Mouse (Mus musculus) neural tube, embryonic 13.5 days (tissue): ENCODE measurements around the gene AY761185. TPM values are rescaled to one million over a fixed set of nuclear protein-coding genes. Genes with fewer than 3 reads are reported as not detected.
"Not testable (repeated sequence)": the region's sequence is repeated elsewhere in the genome, so short reads cannot be mapped to it uniquely, and the experiment has no call there.

ENCODE experiments used
- ATAC-seq: fragments of 200-750 bp; cut with Nextera tagmentation; 2 replicates; pipeline ENCODE4 v1.8.0; 2017; ENCODE audit warnings: low read depth, mild to moderate bottlenecking, moderate TSS enrichment, moderate library complexity
- H3K27ac ChIP-seq: fragments of 300-500 bp; sonication (generic); replicated peaks from 2 replicates; pipeline ENCODE4 v1.5.1; 2015; ENCODE audit warnings: moderate library complexity, mild to moderate bottlenecking, inconsistent platforms
- H3K27me3 ChIP-seq: fragments of 300-500 bp; sonication (generic); 2 replicates; pipeline ENCODE4 v1.6.1; 2015; ENCODE audit warnings: mild to moderate bottlenecking, inconsistent platforms
- H3K36me3 ChIP-seq: fragments of 300-500 bp; sonication (generic); 2 replicates; pipeline ENCODE4 v1.6.1; 2015; ENCODE audit warnings: mild to moderate bottlenecking, inconsistent platforms
- H3K4me1 ChIP-seq: fragments of 300-500 bp; sonication (generic); replicated peaks from 2 replicates; pipeline ENCODE4 v1.6.1; 2015; ENCODE audit warnings: inconsistent platforms
- H3K4me2 ChIP-seq: fragments of 300-500 bp; sonication (generic); 2 replicates; pipeline ENCODE4 v1.6.1; 2015; ENCODE audit warnings: inconsistent platforms, mild to moderate bottlenecking, moderate library complexity
- H3K4me3 ChIP-seq: fragments of 300-500 bp; sonication (generic); 2 replicates; pipeline ENCODE4 v1.5.1; 2015; ENCODE audit warnings: mild to moderate bottlenecking, inconsistent platforms
- H3K9ac ChIP-seq: fragments of 300-500 bp; sonication (generic); 2 replicates; pipeline ENCODE4 v1.6.1; 2015; ENCODE audit warnings: moderate library complexity, mild to moderate bottlenecking, inconsistent platforms
- H3K9me3 ChIP-seq: fragments of 300-500 bp; sonication (generic); 2 replicates; pipeline ENCODE4 v1.6.1; 2016; ENCODE audit warnings: inconsistent platforms
- WGBS: fragments of 180-500 bp; shearing (Covaris S2); methylation state at CpG from one replicate; pipeline ENCODE4 v1.1.7; 2015; 5-methylcytosine and 5-hydroxymethylcytosine counted together
- polyA plus RNA-seq: library from polyadenylated mRNA; unstranded; fragments of >200 nt; fragmentation: Nextera tagmentation; extraction: Ambion mirVana; gene quantifications from 2 replicates; pipeline ENCODE4 v1.2.1, GENCODE M21; 2015

Gene AY761185
- not detected in 2 replicates for polyA plus RNA-seq

- no peak within 1 kb of the TSS for H3K9ac ChIP-seq
- peaks cover 34% of the 10 kb centered on the region for H3K9me3 ChIP-seq
- 81% methylated on average over 3 of the region's 3 CpGs for WGBS
- H3K4me2 ChIP-seq, result no peak within 1 kb of the TSS
- no peaks in the 10 kb centered on the region for H3K4me1 ChIP-seq
- no peak within 1 kb of the TSS for H3K4me3 ChIP-seq
- no peaks in the 10 kb centered on the region for H3K27me3 ChIP-seq
- ATAC-seq, result no peak
- H3K36me3 ChIP-seq, result no peaks in the 10 kb centered on the region
- no peak within 1 kb of the TSS for H3K27ac ChIP-seq
These were observed at the start of gene AY761185 for GRCm38 (mm10) chr8:20944610-20945009. Gene AY761185 (minus strand): TSS chr8:20944710.

GRCm38 (mm10) chr8:20994042-20994441 is 49.5 kb upstream of the AY761185 start:
- not testable (repeated sequence) for H3K27ac ChIP-seq, H3K4me3 ChIP-seq, H3K9ac ChIP-seq, H3K36me3 ChIP-seq, H3K9me3 ChIP-seq, H3K27me3 ChIP-seq, ATAC-seq, H3K4me1 ChIP-seq, H3K4me2 ChIP-seq

- no peak overlapping the region for H3K9ac ChIP-seq
- WGBS, result 46% methylated on average over 1 of the region's 1 CpGs
- H3K27ac ChIP-seq, result no peak overlapping the region
- H3K4me3 ChIP-seq, result no peak overlapping the region
- no peaks in the 10 kb centered on the region for H3K36me3 ChIP-seq
- no peaks in the 10 kb centered on the region for H3K4me1 ChIP-seq
- H3K9me3 ChIP-seq, result peaks cover 24% of the 10 kb centered on the region
- no peak for ATAC-seq
- H3K4me2 ChIP-seq, result no peak overlapping the region
- no peaks in the 10 kb centered on the region for H3K27me3 ChIP-seq
These were observed 35.3 kb upstream of the AY761185 start for GRCm38 (mm10) chr8:20979846-20980245.

GRCm38 (mm10) chr8:20964531-20964930 is 20.0 kb upstream of the AY761185 start:
- H3K9ac ChIP-seq, result no peak overlapping the region
- no peak for ATAC-seq
- no peak overlapping the region for H3K4me2 ChIP-seq
- peaks cover 20% of the 10 kb centered on the region for H3K9me3 ChIP-seq
- no peak overlapping the region for H3K27ac ChIP-seq
- H3K4me3 ChIP-seq, result no peak overlapping the region
- no peaks in the 10 kb centered on the region for H3K36me3 ChIP-seq
- no peaks in the 10 kb centered on the region for H3K27me3 ChIP-seq
- no peaks in the 10 kb centered on the region for H3K4me1 ChIP-seq
- WGBS, result 72% methylated on average over 2 of the region's 2 CpGs

GRCm38 (mm10) chr8:20921971-20922370 is 22.5 kb downstream of the AY761185 start, which contains the start of gene Gm6040:
Gene Gm6040 (minus strand): TSS chr8:20922071.
- no peaks in the 10 kb centered on the region for H3K36me3 ChIP-seq
- ATAC-seq, result no peak
- no peak within 1 kb of the TSS for H3K4me2 ChIP-seq

GRCm38 (mm10) chr8:20912288-20912687 is 32.2 kb downstream of the AY761185 start:
- ATAC-seq, result no peak
- no peak overlapping the region for H3K4me2 ChIP-seq
- 90% methylated on average over 1 of the region's 1 CpGs for WGBS

More at GRCm38 (mm10) chr8:20921971-20922370, 22.5 kb downstream of the AY761185 start, which contains the start of gene Gm6040:
- no peak within 1 kb of the TSS for H3K27ac ChIP-seq
- no peaks in the 10 kb centered on the region for H3K27me3 ChIP-seq
- 75% methylated on average over 3 of the region's 3 CpGs for WGBS
- no peak within 1 kb of the TSS for H3K4me3 ChIP-seq
- H3K9ac ChIP-seq, result no peak within 1 kb of the TSS
- peaks cover 23% of the 10 kb centered on the region for H3K9me3 ChIP-seq
- no peaks in the 10 kb centered on the region for H3K4me1 ChIP-seq

GRCm38 (mm10) chr8:20908256-20908655 is 36.3 kb downstream of the AY761185 start:
- H3K9ac ChIP-seq, result no peak overlapping the region
- H3K4me1 ChIP-seq, result no peaks in the 10 kb centered on the region
- no peak overlapping the region for H3K4me3 ChIP-seq
- no peak overlapping the region for H3K27ac ChIP-seq
- no peak overlapping the region for H3K4me2 ChIP-seq
- no peak for ATAC-seq
- no peaks in the 10 kb centered on the region for H3K27me3 ChIP-seq
- H3K36me3 ChIP-seq, result no peaks in the 10 kb centered on the region
- peaks cover 12% of the 10 kb centered on the region for H3K9me3 ChIP-seq
- WGBS, result 66% methylated on average over 2 of the region's 2 CpGs

More at GRCm38 (mm10) chr8:20912288-20912687, 32.2 kb downstream of the AY761185 start:
- no peak overlapping the region for H3K27ac ChIP-seq
- H3K27me3 ChIP-seq, result no peaks in the 10 kb centered on the region
- H3K9ac ChIP-seq, result no peak overlapping the region
- H3K9me3 ChIP-seq, result peaks cover 20% of the 10 kb centered on the region
- H3K4me1 ChIP-seq, result no peaks in the 10 kb centered on the region
- H3K4me3 ChIP-seq, result no peak overlapping the region
- no peaks in the 10 kb centered on the region for H3K36me3 ChIP-seq

- no peaks in the 10 kb centered on the region for H3K4me1 ChIP-seq
- WGBS, result 86% methylated on average over 2 of the region's 2 CpGs
These were observed 37.4 kb downstream of the AY761185 start for GRCm38 (mm10) chr8:20907119-20907518.

GRCm38 (mm10) chr8:20902527-20902926 is 42.0 kb downstream of the AY761185 start, which contains the start of gene Gm15056:
Gene Gm15056 (minus strand): TSS chr8:20902627.
- Histone ChIP-seq H3K4me2 (no peak within 1 kb of the TSS), H3K4me1 (no peaks in the 10 kb centered on the region), H3K9ac (no peak within 1 kb of the TSS), H3K27me3 (no peaks in the 10 kb centered on the region), H3K9me3 (peaks cover 36% of the 10 kb centered on the region), H3K36me3 (no peaks in the 10 kb centered on the region), H3K27ac (no peak within 1 kb of the TSS), H3K4me3 (no peak within 1 kb of the TSS)
- ATAC-seq, result no peak
- 53% methylated on average over 2 of the region's 2 CpGs for WGBS

More at GRCm38 (mm10) chr8:20907119-20907518, 37.4 kb downstream of the AY761185 start:
- no peak overlapping the region for H3K4me3 ChIP-seq
- ATAC-seq, result no peak
- H3K36me3 ChIP-seq, result no peaks in the 10 kb centered on the region
- H3K9me3 ChIP-seq, result peaks cover 16% of the 10 kb centered on the region
- no peak overlapping the region for H3K27ac ChIP-seq
- no peak overlapping the region for H3K9ac ChIP-seq
- H3K27me3 ChIP-seq, result no peaks in the 10 kb centered on the region
- H3K4me2 ChIP-seq, result no peak overlapping the region

Other genes with a start within 250 kb of the AY761185 start
- gene Defb33, start 52.0 kb downstream of the AY761185 start, polyA plus RNA-seq, result not detected in 2 replicates
- gene Gm15056, start 42.1 kb downstream of the AY761185 start, polyA plus RNA-seq, result not detected in 2 replicates
- gene Gm6040, start 22.6 kb downstream of the AY761185 start, polyA plus RNA-seq, result not detected in 2 replicates
- gene Defa21, start 80.8 kb upstream of the AY761185 start, polyA plus RNA-seq, result not detected in 2 replicates
- not detected in 2 replicates for gene Defa23, start 110.3 kb upstream of the AY761185 start, polyA plus RNA-seq
- not detected in 2 replicates for gene Defa35, start 120.3 kb upstream of the AY761185 start, polyA plus RNA-seq
- not detected in 2 replicates for gene Defa25, start 139.7 kb upstream of the AY761185 start, polyA plus RNA-seq
- gene Gm14851, start 151.3 kb upstream of the AY761185 start, polyA plus RNA-seq, result not detected in 2 replicates
- gene Defa30, start 189.9 kb upstream of the AY761185 start, polyA plus RNA-seq, result not detected in 2 replicates
- not detected in 2 replicates for gene Defa22, start 217.6 kb upstream of the AY761185 start, polyA plus RNA-seq
- gene Defa31, start 246.9 kb upstream of the AY761185 start, polyA plus RNA-seq, result not detected in 2 replicates